Mouse (Mus musculus) spleen, postnatal 14 days (tissue): ENCODE data around the gene Ass1.

Experiments used
- DNase-seq, 2 experiments: peaks; one replicate each; pipeline ENCODE4 v3.0.0; 2021 to 2022; ENCODE audit warnings: low spot score in 2 of 2

The Ass1 gene

DNA sequence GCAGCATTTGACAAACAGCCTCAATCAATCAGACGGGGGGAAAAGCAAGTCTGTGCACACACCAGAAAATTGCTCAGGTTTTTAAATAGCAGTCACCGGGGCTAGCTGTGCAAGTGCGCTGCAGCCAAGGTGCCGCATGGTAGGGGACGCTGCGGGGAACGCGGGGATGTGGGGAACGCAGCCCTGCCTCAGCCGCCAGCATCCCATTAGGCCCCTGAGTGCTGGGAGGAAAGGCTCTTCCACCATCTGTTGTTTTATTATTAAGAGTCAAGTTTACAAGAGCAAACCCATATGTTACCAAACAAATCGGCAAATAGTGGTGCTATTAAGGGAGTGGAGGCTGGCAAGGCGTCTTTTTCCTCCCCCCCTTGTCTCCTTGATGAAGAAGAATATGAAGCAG, 19.2 kb downstream of the Ass1 start:
- DNase-seq = no peak

DNA sequence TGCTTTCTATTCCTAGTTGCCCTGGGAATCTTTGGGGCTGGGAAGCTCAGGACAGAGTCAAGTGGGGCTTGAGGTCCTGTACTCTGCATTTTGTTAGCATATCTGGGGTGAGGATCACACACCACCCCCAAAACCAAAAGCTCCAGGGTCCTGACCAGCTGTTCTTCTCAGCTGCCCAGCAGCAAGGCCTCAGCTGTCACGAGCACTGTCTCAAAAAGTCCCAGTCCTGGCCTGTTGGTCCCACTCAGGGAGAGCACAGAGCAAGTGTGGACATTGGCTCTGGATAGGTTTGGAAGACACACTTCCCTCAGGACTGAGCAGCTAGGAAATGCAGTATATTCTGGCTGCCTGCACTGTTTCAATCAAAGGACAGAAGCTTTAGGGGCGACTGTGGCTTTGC, 20.5 kb downstream of the Ass1 start:
- no peak for DNase-seq

DNA sequence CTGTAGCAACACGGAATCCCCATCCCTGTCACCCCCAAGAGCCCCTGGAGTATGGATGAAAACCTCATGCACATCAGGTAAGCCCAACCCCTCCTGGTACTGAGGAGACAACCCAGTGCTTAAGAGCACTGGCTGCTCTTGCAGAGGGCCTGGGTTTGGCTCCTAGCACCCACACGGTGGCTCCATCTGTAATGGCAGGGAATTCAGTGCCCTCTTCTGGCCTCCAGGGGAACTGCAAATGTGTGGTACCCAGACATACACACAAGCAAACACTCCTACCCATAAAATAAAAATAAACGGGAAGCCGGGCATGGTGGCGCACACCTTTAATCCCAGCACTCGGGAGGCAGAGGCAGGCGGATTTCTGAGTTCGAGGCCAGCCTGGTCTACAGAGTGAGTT, 22.3 kb downstream of the Ass1 start:
- no peak for DNase-seq

DNA sequence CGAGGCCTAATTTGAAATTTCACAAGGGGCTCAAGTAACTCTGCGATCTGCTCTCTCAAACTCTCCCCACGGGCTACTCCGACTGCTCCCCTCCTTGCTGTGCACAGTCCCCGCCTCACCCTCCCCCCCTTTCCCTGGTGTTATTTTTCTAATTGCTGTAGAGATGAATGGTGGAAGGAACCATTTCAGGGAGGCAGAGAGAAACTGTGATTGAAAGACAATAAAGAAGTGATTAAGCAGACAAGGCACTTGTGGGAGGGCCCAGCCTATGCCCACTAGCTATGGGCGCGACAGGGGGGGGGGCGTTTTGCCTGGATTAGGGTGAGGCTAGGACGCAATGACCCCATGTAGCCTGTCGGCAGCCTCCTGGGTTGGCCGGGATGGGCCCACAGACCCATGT, 23.2 kb downstream of the Ass1 start:
- no peak for DNase-seq

DNA sequence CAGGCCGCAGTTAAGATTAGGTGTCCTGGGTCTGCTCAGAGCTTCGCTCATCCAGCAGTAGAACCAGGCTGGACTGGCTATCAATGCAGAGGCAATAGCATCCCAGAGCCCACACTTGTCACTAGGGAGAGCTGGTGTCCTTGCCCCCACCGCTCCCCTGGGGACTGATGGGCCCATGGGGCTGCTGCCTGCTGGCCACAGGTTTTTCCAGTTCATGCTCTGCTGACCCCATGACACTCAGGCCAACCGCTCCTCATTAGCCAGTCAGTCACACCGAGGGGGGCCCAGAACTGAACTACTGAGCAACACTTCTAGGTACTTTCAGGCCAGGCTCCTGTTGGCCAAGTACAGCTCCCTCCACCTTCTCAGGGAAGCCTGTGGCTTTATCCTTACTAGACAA, 24.3 kb downstream of the Ass1 start:
- DNase-seq = no peak

DNA sequence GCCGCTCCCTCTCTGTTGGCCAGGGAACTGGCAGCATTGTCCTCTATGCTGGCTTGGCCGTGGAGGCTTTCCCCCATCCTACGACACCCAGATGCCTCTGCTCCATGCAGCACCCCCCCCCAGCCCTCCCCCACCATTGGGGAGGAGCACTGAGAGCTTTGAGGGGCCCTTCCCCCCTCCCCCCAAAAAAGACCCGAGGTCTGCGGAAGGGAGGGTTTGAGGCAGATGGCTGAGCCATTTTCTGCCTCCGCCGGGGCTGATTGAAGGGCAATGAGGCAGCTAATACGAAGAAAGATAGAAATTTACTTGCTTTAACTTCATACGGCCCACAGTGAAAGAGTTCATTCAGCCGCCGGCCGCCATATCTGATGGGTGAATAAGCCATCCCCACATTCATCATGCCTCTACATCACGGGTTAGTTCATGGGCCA, 25.1 kb downstream of the Ass1 start:
- DNase-seq = no peak

DNA sequence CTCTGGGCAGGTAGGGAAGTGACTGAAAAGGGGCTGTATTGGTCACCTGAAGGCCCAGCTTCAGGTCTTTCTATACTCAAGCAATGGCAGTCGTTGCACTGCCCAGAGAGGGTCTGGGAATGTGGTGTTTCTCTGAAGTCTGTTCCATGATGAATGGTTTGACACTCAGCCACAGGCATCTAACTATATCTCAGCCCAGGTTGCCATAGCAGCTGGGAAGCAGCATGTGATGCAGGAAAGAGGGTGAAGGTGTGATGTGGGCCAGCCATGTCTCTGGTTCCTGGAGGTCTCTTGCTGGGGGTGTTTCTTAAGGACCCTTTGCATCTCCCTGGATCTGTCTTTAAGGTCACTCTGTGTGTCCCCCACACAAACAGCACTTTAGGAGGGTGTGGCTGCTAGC, 26.1 kb downstream of the Ass1 start:
- DNase-seq = no peak

DNA sequence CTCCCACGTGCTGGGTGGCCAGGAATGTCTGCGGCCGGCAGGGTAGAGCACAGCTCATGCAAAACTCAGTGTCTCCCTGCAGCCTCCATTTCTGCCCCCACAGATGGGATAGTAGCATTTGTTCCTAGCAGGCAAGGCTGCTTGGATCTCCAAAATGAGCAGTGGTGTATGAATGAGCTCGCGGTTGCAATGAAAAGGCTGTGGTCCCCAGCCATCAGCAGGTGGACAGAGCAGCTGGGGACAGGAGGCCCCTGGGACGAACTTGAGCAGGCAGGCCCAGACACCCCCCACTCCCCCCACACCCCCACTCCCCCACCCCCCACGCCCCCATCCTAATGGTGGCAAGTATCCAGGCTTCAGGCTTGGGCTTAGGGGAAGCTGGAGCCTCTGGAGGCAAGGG, 27.1 kb downstream of the Ass1 start:
- DNase-seq = no peak

DNA sequence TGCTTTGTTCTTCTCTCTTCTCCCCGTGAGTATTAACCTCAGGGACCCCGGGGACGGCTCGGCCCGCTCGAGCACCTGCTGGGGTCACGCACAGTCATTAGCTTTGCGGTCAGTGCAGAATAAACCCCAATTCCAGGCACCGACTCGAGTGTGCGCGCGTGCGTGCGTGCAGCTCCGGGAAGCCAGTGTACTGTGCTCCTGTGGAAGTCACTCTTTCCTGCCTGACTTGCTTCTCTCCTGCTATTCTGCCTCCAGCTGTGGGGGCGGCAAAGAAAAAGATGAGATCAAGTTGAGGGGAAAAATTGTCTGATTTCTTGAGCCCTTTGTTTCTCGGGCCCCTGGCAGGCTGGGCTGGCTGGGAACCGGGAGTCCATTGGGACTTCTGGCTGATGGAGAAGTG, 27.6 kb downstream of the Ass1 start:
- DNase-seq = no peak

DNA sequence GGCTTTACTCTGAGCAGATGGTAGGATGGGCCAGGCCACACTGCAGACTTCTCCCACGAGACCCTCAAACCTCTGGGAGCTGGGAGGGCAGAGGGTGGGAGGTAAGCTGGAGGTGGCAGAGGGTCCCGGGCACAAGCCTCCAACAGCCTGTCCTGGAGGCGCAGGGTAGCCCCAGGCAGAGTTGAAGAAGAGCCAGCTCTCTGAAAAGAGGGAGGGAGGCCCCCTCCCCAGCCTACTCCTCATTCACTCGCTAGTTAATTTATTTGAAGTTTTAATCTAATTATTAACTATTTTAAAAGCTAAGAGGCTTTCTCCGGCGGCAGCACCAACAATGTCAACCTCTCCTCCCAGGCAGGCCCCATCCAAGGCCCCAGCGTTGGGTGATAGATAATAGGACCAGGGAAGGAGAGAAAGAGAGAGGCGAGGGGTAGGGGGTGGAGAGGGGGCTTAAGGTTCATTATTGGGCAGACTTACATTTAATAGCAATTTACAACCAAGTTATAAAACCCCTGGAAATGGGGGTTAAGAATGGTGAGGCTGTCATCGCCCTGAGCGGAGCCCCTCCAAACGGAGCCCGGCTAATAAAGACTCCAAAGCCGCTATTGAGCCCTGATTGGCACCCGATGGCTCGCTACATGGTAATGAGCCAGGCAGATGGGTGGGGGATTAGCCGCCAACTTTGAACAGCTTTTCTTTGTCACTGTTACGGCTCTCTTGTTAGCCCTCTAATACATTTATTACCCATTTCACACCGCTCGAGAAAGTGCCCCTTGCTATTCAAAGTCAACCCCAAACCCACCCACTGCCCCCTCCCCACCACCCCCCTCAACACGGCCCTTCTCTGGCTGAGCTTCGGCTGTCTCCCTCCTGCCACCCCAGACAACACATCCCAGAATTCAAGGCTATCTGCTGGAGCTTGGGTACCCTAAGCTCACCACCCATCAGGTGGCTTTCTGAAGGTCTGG, 29.6 kb downstream of the Ass1 start:
- no peak for DNase-seq

DNA sequence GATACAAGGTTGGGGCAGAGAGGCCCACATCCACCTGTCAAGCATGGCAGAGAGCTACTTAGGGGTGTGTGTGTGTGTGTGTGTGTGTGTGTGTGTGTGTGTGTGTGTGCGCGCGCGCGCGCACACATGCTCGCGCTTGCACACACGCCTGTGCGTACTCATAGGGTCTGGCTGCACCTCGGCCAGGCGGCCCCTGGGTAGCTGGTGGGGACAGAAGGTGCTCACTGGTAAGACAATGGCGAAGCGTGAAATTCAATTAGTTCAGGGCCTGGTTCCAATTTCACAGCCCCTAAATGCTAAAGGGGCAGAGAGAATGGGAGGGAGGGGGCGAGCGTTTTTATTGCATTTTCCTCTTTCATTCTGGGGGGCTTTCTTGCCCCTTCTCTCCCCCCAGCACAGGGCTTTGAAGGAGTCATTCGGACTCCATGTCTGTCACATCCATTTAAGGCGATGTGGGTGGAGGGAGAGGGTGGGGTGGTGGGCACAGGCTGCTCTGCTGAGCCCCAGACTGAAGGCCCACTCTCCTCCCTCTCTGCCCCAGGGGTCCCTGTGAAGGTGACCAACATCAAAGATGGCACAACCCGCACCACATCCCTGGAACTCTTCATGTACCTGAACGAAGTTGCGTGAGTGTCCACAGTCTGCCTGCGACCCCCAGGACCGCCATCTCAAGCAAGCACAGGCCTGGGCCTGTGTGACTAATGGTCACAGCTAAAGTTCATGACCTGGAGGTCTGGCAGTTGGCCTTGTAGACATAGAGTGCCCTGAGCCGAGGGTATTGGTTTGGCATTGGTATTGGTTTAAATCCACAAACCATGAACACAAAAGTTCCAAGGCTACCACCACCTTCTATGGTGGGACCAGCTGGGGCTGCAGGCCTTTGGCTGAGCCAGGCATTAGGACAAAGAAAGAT, 30.5 kb downstream of the Ass1 start:
- no peak for DNase-seq

DNA sequence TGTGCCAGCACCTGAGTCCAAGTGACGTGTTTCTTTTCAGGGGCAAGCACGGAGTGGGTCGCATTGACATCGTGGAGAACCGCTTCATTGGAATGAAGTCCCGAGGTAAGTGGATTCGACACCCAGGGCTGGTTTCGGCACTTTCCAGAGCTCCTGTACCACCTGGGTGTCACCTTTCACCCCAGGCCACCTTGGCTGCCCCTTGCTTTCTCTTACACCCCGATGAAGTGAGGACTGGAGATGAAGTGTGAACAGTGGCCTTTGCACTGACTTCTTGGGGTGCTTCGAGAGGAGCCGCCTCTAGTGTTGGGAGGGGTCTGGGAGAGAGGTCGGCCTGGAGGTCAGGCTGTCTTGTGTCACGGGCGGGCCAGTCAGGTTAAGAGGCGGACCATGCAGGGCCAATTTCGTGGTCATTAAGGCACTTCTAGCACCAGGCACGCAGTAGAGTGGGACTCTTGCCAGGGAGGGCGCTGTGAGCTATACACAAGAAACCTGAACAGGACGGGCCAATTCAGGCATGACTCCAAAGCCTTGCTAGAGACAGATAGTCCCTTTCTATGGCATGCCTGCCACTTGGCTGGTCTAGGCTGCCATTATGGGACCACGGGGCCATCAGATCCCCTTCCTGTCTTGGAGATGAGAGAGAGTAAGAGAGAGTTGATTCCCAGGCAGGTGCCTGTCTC, 31.6 kb downstream of the Ass1 start:
- no peak for DNase-seq

DNA sequence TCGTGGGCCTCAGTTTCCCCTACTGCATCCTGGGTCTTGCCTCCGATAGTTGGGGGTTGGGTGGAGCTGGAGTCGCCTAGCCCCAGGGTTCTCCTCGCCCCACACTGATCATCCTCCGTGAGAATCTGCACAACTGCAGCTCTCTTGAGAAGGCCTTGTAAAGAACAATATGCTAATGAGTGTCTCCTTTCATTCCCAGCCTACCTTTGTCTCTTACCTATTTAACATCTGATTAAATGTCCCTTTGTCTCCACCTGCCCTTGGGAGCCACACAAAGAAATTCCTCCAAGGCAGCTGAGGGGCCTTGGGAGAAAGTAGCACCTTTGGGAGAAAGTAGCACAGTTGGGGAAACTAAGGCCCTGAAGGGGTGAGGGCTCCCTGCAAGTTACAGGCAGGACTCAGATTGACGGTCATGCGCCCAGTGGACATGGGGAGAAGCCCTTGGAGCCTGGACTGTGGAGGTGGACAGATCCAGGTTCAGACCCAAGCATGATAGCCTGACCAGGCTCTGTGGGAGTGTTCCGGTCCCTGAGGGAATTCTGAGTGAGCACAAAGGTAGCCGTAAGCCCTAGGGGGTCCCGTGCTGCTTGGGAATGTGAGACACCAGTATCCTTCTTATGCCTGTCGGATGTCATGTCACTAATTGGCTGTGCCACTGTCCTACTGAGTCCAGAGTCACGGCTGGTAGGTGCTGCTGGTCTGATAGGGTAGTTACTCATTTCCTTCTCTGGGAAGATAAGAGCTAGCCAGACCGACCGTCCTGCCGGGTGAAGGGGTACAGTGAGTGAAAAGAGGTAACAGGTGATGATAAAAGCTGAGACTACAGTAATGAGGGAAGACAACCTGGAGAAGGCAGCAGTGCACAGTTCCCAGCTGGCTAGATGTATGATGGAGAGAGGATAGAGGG, 32.9 kb downstream of the Ass1 start:
- DNase-seq = no peak

DNA sequence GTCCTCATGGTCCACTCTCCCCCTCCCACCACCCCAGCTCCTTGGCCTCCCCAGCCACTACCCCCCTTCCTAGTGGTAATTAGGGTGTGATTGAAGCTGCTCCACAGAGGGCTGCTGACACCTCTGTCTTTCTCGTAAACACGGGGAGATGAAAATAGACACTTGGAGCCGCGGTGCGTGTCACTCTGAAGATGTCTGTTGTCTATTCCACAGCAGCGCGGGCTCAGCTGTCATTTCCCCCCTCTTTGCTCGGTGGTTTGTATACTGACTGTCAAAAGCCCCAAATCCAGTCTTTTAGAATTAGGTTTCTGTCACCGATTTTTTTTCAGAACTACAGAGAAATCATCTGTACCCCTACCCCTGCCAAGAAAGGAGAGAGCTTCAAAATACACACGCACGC, 35.5 kb downstream of the Ass1 start:
- no peak for DNase-seq

DNA sequence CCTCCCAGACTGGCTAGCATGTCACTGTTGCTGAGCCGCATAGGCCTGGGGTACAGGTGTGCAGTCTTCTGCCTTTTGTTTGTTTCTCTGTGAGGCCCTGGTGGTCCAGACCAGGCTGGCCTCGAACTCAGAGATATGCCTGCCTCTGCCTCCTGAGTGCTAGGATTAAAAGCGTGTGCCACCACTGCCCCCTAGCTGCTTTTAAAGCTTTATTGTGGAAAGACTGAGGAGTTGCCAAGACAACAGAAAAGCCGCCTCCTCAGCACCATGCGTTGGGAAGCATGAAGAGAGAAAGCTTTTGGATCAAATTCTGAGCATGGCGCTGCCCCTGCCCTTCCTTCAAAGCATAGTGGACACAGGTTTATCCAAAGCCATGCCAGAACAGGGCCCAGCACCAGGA, 38.8 kb downstream of the Ass1 start:
- no peak for DNase-seq

DNA sequence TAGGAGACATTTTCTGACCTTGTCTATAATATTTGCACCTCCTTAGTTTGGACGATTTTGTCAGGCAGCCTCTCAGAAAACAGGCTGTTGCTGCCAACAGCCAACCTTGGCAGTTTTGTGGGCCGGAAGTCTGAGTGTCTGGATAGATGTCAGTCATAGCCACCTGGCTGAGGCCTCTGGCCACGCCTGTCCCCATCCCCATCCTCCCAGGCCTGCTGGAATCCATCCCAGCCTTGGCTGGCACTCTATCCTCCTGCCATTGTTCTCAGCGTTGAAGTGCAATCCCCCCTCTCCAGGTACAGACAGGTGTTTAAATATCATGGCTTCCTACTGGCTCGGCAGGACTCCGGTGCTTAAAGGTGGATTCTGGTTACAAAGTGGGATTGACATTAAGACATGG, 41.3 kb downstream of the Ass1 start:
- DNase-seq = no peak

DNA sequence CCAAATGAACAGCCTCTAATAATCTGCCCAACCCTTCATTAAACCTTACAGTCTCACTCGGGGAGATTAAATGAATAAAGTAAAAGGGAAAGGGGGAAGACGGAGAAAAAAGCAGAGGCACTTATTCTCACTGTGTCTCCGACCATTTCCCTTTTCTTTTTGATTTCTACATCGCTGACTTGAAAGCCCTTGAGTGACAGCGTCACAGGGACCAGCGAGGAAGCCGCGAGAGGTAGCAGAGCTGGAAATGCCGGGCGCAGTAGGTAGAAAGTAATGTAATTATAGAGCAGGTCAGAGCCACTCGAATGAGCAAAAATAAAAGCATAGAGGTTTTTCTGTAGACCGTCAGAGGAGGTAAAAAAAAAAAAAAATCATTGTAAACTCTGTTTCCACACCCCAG, 46.5 kb downstream of the Ass1 start:
- no peak for DNase-seq

DNA sequence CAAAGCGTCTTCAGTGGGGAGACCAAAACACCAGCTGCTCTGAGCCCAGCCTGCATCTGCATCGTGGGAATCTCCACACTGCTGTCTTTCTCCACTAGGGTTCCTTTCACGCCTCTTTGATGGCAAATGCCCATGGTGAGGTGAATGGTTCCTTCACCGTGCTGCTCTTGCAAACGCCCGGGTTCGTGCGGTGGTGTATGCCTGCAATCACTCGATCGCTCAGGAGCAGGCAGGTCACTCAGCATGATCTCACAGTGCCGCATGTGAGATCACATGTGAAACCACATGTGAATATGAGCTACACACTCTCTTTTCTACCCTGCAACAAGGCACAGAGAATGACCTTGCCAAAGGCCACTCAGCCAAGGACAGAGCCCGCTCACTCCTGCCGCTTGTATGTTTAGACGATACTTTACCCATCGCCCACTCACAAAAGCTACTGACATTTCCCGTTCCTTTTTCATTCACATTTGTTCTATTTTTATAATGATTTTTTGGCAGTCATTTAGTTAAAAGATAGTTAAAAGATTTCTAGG, 51.9 kb downstream of the Ass1 start:
- no peak for DNase-seq

DNA sequence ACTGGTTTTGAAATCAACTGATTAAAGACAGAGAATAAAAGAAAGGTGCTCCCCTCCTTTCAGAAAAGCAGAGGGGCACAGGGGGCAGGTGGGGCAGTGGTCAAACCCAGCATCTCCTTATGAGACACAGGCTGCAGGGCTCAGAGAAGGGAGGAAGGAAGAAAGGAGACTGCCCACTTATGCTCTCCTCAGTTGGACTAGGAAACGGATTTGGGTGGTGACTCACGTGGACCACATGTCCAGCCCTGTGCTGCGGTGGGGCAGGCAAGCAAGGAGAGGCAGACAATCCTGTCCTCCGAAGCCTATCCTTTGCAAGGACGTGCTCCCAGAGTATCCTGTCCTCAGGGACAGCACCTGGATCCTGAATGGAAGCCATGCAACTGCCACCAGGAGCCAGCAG, 54.6 kb downstream of the Ass1 start:
- DNase-seq = no peak

DNA sequence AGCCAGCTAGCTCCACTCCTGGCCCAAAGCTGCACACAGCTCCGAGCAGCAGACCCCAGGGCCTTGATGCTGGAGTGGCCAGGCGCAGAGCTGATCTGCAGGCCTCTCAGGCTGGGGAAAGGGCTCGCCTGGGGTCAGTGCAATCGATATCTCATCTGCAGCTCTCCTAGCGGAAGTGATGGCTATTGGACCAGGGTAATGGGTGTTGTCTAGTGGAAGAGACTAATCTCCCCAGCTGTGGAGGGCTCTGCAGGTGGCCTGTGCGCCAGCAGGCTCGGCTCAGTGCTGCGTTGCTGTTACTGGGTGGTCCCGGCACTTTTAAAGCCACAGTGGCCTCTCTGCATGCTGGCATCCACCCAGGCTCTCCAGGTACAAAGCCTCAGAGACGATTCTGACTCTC, 55.8 kb downstream of the Ass1 start:
- DNase-seq = no peak

DNA sequence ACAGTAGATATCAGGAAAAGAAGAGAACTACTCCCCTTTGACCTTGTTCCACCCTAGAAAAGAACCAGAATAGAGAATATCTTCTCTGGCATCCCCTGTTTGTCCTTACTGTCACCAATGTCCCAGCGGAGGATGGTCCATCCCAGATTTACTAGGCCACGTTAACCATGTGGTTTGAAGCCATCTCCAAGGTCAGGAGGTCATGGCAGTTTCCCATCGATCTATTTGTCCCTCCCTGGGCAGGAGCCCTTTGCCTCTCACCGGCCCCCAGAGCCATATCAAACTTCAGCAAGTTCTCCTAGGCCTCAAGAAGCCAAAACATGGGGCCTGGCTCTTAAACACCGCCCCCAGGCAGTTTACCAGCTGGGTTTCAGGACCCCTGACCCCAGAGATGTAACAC, 60.2 kb downstream of the Ass1 start:
- no peak for DNase-seq
